Mouse (Mus musculus) erythroblast, embryonic 14.5 days (primary cell): ENCODE data around the gene Prl2b1.

Experiments used
- GATA1 ChIP-seq: IDR thresholded peaks from 2 replicates; pipeline ENCODE4 v1.6.1; 2012; ENCODE audit warnings: low read length, inconsistent platforms, mixed read lengths
- TAL1 ChIP-seq: IDR thresholded peaks from 3 replicates; pipeline ENCODE4 v1.6.1; 2012; ENCODE audit warnings: low read length, inconsistent platforms, mixed read lengths

- TF ChIP-seq GATA1 (no peak), TAL1 (no peak)
These were observed 55.7 kb downstream of the Prl2b1 start for GRCm38 (mm10) chr13:27334989-27335388.
